Mouse (Mus musculus) cortical plate, adult 2 months (tissue): ENCODE measurements at regions not wholly inside any gene's neighbourhood (a gene's known extent, or its start where the extent isn't known, plus 50 kb on each side); places are given as distances from the start of the nearest gene placed in this dataset.

Source experiments
- CTCF ChIP-seq: fragments of 200-500 bp; IDR thresholded peaks from 2 replicates; pipeline ENCODE4 v1.5.1; 2011; ENCODE audit warnings: mild to moderate bottlenecking, control low read depth, low read length; ENCODE audit not compliant: insufficient read depth; ENCODE audit errors: extremely low read depth
- POLR2A ChIP-seq: fragments of 200-500 bp; IDR thresholded peaks from 2 replicates; pipeline ENCODE4 v1.6.1; 2011; ENCODE audit warnings: mild to moderate bottlenecking, low read length, control low read depth; ENCODE audit not compliant: insufficient read depth; ENCODE audit errors: extremely low read depth

GRCm38 (mm10) chr12:39648952-39649351, 388.9 kb downstream of the Arl4a start:
- TF ChIP-seq CTCF (no peak), POLR2A (no peak)
